Mouse (Mus musculus): ENCODE data around the gene Amz2.

- TF ChIP-seq CTCF (IDR thresholded peaks at IDR 0.05; ENCODE audit: low read depth, low read length): peak; percentile 61
- TF ChIP-seq POLR2A (IDR thresholded peaks at IDR 0.05; ENCODE audit: extremely low read depth, insufficient read depth, low read length): no peak
These were observed 18.9 kb downstream of the Amz2 start for GRCm38 (mm10) chr11:109444600-109444999.
